Mouse (Mus musculus) liver, embryonic 13.5 days (tissue): ENCODE data around the gene Tmem233. TPM values are rescaled to one million over a fixed set of nuclear protein-coding genes. Genes with fewer than 3 reads are reported as not detected.

Source experiments
- ATAC-seq: fragments of 200-750 bp; cut with Nextera tagmentation; 2 replicates; pipeline ENCODE4 v1.8.0; 2017; ENCODE audit warnings: low read depth, mild to moderate bottlenecking, moderate number of reproducible peaks, moderate library complexity
- DNase-seq: peaks from one replicate; pipeline ENCODE4 v3.0.0; 2022
- H3K27ac ChIP-seq: fragments of 300-500 bp; sonication (generic); 2 replicates; pipeline ENCODE4 v1.5.1; 2015; ENCODE audit warnings: moderate library complexity, mild to moderate bottlenecking, inconsistent platforms
- H3K27me3 ChIP-seq: fragments of 300-500 bp; sonication (generic); 2 replicates; pipeline ENCODE4 v1.6.1; 2015; ENCODE audit warnings: mild to moderate bottlenecking, inconsistent platforms
- H3K36me3 ChIP-seq: fragments of 300-500 bp; sonication (generic); 2 replicates; pipeline ENCODE4 v1.6.1; 2015; ENCODE audit warnings: mild to moderate bottlenecking, inconsistent platforms
- H3K4me1 ChIP-seq: fragments of 300-500 bp; sonication (generic); replicated peaks from 2 replicates; pipeline ENCODE4 v1.6.1; 2015; ENCODE audit warnings: inconsistent platforms
- H3K4me2 ChIP-seq: fragments of 300-500 bp; sonication (generic); 2 replicates; pipeline ENCODE4 v1.6.1; 2015; ENCODE audit warnings: inconsistent platforms, mild to moderate bottlenecking, moderate library complexity
- H3K4me3 ChIP-seq: fragments of 300-500 bp; sonication (generic); replicated peaks from 2 replicates; pipeline ENCODE4 v1.5.1; 2015; ENCODE audit warnings: mild to moderate bottlenecking, inconsistent platforms
- H3K9ac ChIP-seq: fragments of 300-500 bp; sonication (generic); 2 replicates; pipeline ENCODE4 v1.6.1; 2015; ENCODE audit warnings: mild to moderate bottlenecking, inconsistent platforms
- H3K9me3 ChIP-seq: fragments of 300-500 bp; sonication (generic); replicated peaks from 2 replicates; pipeline ENCODE4 v1.6.1; 2016; ENCODE audit warnings: inconsistent platforms
- WGBS: fragments of 180-500 bp; shearing (Covaris S2); methylation state at CpG from one replicate; pipeline ENCODE4 v1.1.7; 2015; ENCODE audit not compliant: insufficient replicate concordance; 5-methylcytosine and 5-hydroxymethylcytosine counted together
- polyA plus RNA-seq: library from polyadenylated mRNA; unstranded; fragments of >200 nt; fragmentation: Nextera tagmentation; extraction: Ambion mirVana; gene quantifications from 2 replicates; pipeline ENCODE4 v1.2.1, GENCODE M21; 2015

Gene Tmem233
- polyA plus RNA-seq, 1 experiment from 2014 or later: not detected

DNA sequence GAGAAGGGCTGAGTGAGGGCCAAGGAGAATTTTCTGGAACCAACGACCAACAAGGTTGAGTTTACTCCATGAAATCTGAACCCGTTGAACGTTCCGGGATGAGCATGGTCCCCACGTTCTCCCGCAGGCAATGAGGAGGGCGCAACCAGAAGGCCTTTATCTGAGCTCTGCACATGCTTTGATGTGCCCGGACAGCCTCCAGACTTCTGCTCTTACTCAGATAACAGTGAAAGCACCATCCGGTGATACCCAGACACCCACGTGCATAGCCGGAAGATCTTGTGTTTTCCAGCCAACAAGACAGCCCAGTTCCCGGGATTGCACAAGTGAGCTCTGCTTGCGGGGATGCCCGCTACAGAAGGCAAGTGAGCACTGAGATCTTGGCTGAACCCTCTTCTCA, 56.5 kb downstream of the Tmem233 start:
- Histone ChIP-seq H3K27ac (peak overlapping the region; percentile 96), H3K27me3 (no peaks in the 10 kb centered on the region), H3K4me2 (peak overlapping the region; percentile 93), H3K9me3 (no peaks in the 10 kb centered on the region), H3K9ac (peak overlapping the region; percentile 94), H3K4me1 (peaks cover 83% of the 10 kb centered on the region), H3K4me3 (peak overlapping the region; percentile 42), H3K36me3 (peaks cover 13% of the 10 kb centered on the region)
- peak; percentile 79 for ATAC-seq
- 15% methylated on average over 14 of the region's 14 CpGs for WGBS
- peak; percentile 90 for DNase-seq

DNA sequence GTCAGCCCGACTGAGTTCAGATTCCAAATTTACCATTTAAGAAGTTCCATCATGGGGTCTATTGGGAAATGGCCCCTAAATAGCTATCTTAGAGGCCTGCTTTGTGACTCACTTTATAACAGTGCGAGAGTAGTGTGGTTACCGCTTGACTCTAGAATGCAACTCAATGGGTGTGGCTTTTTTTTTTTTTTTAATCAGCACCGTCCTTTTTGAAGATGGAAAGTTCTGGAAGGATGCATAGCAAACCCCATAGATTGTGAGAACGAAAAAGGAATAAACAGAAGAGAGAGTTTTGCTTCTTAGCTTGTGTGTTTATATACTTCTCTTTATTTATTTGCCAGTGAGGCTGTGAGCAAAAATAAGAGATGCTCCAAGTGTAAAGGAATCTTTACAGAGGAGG, 56.9 kb downstream of the Tmem233 start:
- Histone ChIP-seq H3K27me3 (no peaks in the 10 kb centered on the region), H3K4me3 (peak overlapping the region; percentile 42), H3K4me2 (peak overlapping the region; percentile 93), H3K36me3 (peaks cover 18% of the 10 kb centered on the region), H3K9me3 (no peaks in the 10 kb centered on the region), H3K9ac (peak overlapping the region; percentile 94), H3K4me1 (peaks cover 84% of the 10 kb centered on the region), H3K27ac (peak overlapping the region; percentile 96)
- DNase-seq: no peak
- 24% methylated on average over 5 of the region's 5 CpGs for WGBS
- no peak for ATAC-seq

DNA sequence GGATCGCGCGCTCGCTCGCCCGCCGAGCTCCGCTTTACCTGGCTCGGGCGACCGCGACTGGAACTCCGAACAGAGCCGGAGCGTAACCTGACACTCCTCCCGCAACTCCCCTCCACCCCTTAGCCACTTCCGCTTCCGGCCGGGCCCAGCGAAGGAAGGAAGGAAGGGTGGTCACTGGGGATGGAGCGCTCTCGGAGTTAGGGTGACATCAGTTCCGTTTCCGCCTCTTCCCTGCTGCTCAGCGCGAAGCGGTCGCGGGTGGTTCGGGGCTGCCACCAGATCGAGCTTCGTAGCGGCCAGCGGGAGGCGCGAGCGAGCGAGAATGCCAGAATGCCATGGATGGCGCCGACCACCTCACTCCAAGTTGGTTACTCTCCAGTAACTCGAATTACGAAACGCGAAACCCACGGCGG, 58.7 kb downstream of the Tmem233 start, which contains the start of gene Prkab1:
Gene Prkab1, minus strand, starts transcription at position 182 of the 413 bp plus-strand sequence.
- Histone ChIP-seq H3K4me1 (peaks cover 85% of the 10 kb centered on the region), H3K9ac (peak within 1 kb of the TSS; percentile 94), H3K4me3 (peak within 1 kb of the TSS; percentile 84), H3K9me3 (no peaks in the 10 kb centered on the region), H3K27me3 (no peaks in the 10 kb centered on the region), H3K4me2 (peak within 1 kb of the TSS; percentile 93), H3K27ac (peak within 1 kb of the TSS; percentile 96), H3K36me3 (peaks cover 36% of the 10 kb centered on the region)
- ATAC-seq (peak; percentile 81), DNase-seq (peak; percentile 92)
- WGBS: under 1% methylated on average over 42 of the region's 46 CpGs

GRCm38 (mm10) chr5:116023821-116024284, 59.2 kb downstream of the Tmem233 start:
- DNase-seq (no peak), ATAC-seq (no peak; the same call in 1 of the 2 replicates)
- peaks cover 40% of the 10 kb centered on the region for H3K36me3 ChIP-seq
- H3K27me3 ChIP-seq: no peaks in the 10 kb centered on the region
- H3K9ac ChIP-seq: peak overlapping the region; percentile 94
- peaks cover 85% of the 10 kb centered on the region for H3K4me1 ChIP-seq
- peak overlapping the region; percentile 93 for H3K4me2 ChIP-seq
- H3K27ac ChIP-seq: peak overlapping the region; percentile 96
- H3K9me3 ChIP-seq: no peaks in the 10 kb centered on the region
- under 1% methylated on average over 28 of the region's 28 CpGs for WGBS
- H3K4me3 ChIP-seq: peak overlapping the region; percentile 84

DNA sequence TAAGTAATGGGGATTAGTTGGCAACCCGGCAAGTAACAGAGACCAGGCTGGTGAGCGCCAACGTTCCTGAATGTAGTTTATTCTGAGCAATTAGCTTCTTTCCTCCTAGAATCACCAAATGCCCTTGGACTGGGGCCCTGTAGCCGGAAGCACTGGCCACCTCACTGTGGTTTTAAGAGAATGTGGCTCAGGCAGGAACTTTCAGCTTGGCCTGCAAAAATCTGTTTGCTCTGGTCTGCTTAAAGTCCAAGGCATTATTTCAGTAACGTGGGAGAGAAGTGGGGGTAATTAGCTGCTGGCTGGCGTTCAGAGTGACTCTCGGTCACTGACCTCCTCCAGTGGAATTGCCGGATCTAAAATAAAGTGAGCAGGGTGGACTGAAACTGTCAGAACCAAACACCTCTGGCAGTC, 59.8 kb downstream of the Tmem233 start:
- ATAC-seq: no peak
- 6% methylated on average over 8 of the region's 8 CpGs for WGBS

DNA sequence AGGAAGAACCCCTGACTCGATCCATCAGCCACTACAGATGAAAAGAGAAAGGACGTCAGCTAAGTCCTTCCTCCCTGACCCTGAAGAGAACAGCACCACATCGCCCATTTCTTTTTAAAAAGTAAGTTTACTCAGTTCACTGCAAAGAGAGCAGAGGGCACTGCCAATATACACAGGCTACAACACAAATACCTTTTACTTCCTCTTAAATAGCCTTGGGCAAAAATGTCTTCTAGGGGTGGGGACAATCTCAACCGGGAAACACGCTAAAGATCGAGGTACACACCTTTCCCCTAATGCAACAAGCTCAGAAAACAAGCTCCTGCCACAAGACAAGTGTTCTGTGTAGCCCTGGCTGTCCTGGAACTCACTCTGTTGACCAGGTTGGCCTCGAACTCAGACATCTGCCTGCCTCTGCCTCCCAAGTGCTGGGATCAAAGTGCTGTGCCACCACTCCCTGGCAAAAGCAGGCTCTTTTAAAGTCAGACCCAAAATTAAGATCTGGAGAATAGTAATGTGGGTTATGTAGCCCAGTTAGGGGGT, 60.3 kb downstream of the Tmem233 start:
- Histone ChIP-seq H3K27me3 (no peaks in the 10 kb centered on the region), H3K27ac (peak overlapping the region; percentile 96), H3K4me1 (peaks cover 85% of the 10 kb centered on the region), H3K36me3 (peaks cover 52% of the 10 kb centered on the region), H3K9me3 (no peaks in the 10 kb centered on the region), H3K4me3 (peak overlapping the region; percentile 84), H3K4me2 (peak overlapping the region; percentile 93), H3K9ac (peak overlapping the region; percentile 94)
- DNase-seq (no peak), ATAC-seq (no peak)
- WGBS: 15% methylated on average over 7 of the region's 7 CpGs

More for the DNA sequence above, 59.8 kb downstream of the Tmem233 start:
- Histone ChIP-seq H3K4me1 (peaks cover 85% of the 10 kb centered on the region), H3K27ac (peak overlapping the region; percentile 96), H3K9me3 (no peaks in the 10 kb centered on the region), H3K36me3 (peaks cover 46% of the 10 kb centered on the region), H3K9ac (peak overlapping the region; percentile 94), H3K4me2 (peak overlapping the region; percentile 93), H3K27me3 (no peaks in the 10 kb centered on the region), H3K4me3 (peak overlapping the region; percentile 84)
- no peak for DNase-seq

- Histone ChIP-seq H3K4me2 (peak overlapping the region; percentile 93), H3K4me1 (peaks cover 81% of the 10 kb centered on the region), H3K27me3 (no peaks in the 10 kb centered on the region), H3K9me3 (no peaks in the 10 kb centered on the region), H3K4me3 (peak overlapping the region; percentile 84), H3K9ac (peak overlapping the region; percentile 94), H3K27ac (peak overlapping the region; percentile 96), H3K36me3 (peaks cover 58% of the 10 kb centered on the region)
- WGBS: 39% methylated on average over 12 of the region's 12 CpGs
- DNase-seq (no peak), ATAC-seq (peak; percentile 14)
These were observed 60.9 kb downstream of the Tmem233 start for GRCm38 (mm10) chr5:116022131-116022530.

DNA sequence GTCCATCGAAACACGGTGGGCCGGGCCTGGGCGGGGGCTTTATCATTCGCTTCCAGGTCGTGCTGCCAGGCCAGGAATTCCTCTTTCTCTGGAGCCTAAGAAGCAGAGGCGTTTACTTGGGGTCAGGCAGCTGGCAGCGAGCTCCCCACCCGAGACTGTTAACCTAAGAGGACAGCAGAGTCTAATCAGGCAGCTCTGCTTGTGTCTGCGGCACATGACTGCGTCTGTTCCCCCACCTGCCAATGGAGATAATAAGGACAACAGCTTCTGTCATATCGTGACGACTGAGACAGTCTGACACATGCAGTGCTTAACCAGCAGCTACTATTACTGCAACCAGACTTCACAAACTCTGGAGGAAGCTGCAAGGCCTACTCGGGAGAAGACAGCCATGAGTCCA, 61.5 kb downstream of the Tmem233 start:
- Histone ChIP-seq H3K9me3 (no peaks in the 10 kb centered on the region), H3K4me1 (peaks cover 80% of the 10 kb centered on the region), H3K27ac (peak overlapping the region; percentile 96), H3K36me3 (peaks cover 63% of the 10 kb centered on the region), H3K9ac (peak overlapping the region; percentile 94), H3K4me3 (peak overlapping the region; percentile 84), H3K4me2 (peak overlapping the region; percentile 93), H3K27me3 (no peaks in the 10 kb centered on the region)
- 20% methylated on average over 14 of the region's 14 CpGs for WGBS
- DNase-seq (peak; percentile 78), ATAC-seq (peak; percentile 73)

DNA sequence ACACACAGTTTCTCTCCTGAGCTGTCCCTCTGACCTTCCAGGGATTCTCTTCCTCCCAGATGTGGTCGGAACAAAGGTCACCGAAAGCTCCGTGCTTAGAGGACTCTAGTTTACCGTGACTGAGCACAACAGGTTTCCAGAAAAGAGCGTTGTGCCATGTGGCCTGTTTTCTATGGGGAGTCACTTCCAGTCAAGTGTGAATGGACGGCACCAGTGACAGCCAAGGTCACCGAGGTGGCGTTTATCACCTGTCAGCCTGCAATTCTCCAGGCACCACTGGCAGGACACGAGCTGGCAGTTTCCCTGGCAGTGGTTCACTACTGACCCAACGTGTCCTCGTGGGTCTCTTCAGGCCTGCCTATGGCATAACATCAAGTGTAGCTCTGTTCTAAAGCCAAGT, 63.7 kb downstream of the Tmem233 start:
- Histone ChIP-seq H3K27me3 (no peaks in the 10 kb centered on the region), H3K9me3 (no peaks in the 10 kb centered on the region), H3K27ac (peak overlapping the region; percentile 79), H3K9ac (peak overlapping the region; percentile 55), H3K4me1 (peaks cover 66% of the 10 kb centered on the region), H3K4me2 (peak overlapping the region; percentile 93), H3K36me3 (peaks cover 85% of the 10 kb centered on the region), H3K4me3 (peak overlapping the region; percentile 20)
- 67% methylated on average over 11 of the region's 11 CpGs for WGBS
- DNase-seq (no peak), ATAC-seq (no peak)

- H3K27me3 ChIP-seq: no peaks in the 10 kb centered on the region
- peak overlapping the region; percentile 79 for H3K27ac ChIP-seq
- H3K4me1 ChIP-seq: peaks cover 72% of the 10 kb centered on the region
- H3K9ac ChIP-seq: peak overlapping the region; percentile 55
- WGBS: 59% methylated on average over 6 of the region's 6 CpGs
- ATAC-seq (no peak), DNase-seq (no peak)
- H3K9me3 ChIP-seq: no peaks in the 10 kb centered on the region
- peak overlapping the region; percentile 93 for H3K4me2 ChIP-seq
- peaks cover 91% of the 10 kb centered on the region for H3K36me3 ChIP-seq
- peak overlapping the region; percentile 20; the same call in 1 of the 2 replicates for H3K4me3 ChIP-seq
These were observed 64.3 kb downstream of the Tmem233 start for GRCm38 (mm10) chr5:116018784-116019183.

- Histone ChIP-seq H3K4me1 (peaks cover 76% of the 10 kb centered on the region), H3K4me2 (no peak overlapping the region), H3K36me3 (peaks cover 97% of the 10 kb centered on the region), H3K27ac (peak overlapping the region; percentile 79; the same call in 1 of the 2 replicates), H3K27me3 (no peaks in the 10 kb centered on the region), H3K9me3 (no peaks in the 10 kb centered on the region), H3K4me3 (no peak overlapping the region), H3K9ac (no peak overlapping the region)
- DNase-seq (no peak), ATAC-seq (no peak)
- 87% methylated on average over 9 of the region's 9 CpGs for WGBS
These were observed 64.8 kb downstream of the Tmem233 start for GRCm38 (mm10) chr5:116018196-116018595.

GRCm38 (mm10) chr5:116017391-116017790, 65.7 kb downstream of the Tmem233 start:
- Histone ChIP-seq H3K27ac (no peak overlapping the region), H3K9ac (no peak overlapping the region), H3K36me3 (peaks cover 100% of the 10 kb centered on the region), H3K27me3 (no peaks in the 10 kb centered on the region), H3K4me3 (no peak overlapping the region), H3K9me3 (no peaks in the 10 kb centered on the region), H3K4me2 (no peak overlapping the region), H3K4me1 (peaks cover 70% of the 10 kb centered on the region)
- WGBS: 88% methylated on average over 8 of the region's 8 CpGs
- no peak for DNase-seq
- no peak for ATAC-seq
